Comparison of ENCODE assay signal across 8 mouse cellular contexts in genomic region chrX:119927081-119927571, GRCm38 (mm10). TPM values are rescaled to one million over a fixed set of nuclear protein-coding genes. Genes with fewer than 3 reads are reported as not detected.
A peak's percentile ranks its signal among the peaks of the same experiment; 100 is the strongest.
DNase-seq lines count a peak whose midpoint lies in the region; ATAC-seq and TF ChIP-seq lines count a peak whose summit lies in the region.

Gene Pabpc5 (plus strand): TSS chrX:119927196.

- no peaks in the 10 kb centered on the region for H3K9me3 ChIP-seq in embryonic facial prominence, embryonic 15.5 days (replicated peaks)
- H3K9me3 ChIP-seq in heart, embryonic 10.5 days, result no peaks in the 10 kb centered on the region
- no peaks in the 10 kb centered on the region for H3K9me3 ChIP-seq in kidney, embryonic 15.5 days (replicated peaks)
- no peaks in the 10 kb centered on the region for H3K9me3 ChIP-seq in limb, embryonic 12.5 days
- no peaks in the 10 kb centered on the region for H3K9me3 ChIP-seq in midbrain, embryonic 16.5 days (replicated peaks; ENCODE audit: control insufficient read depth, low read length, poor library complexity, severe bottlenecking)

- no peaks in the 10 kb centered on the region for H3K27me3 ChIP-seq in embryonic facial prominence, embryonic 15.5 days
- H3K27me3 ChIP-seq in heart, embryonic 10.5 days (ENCODE audit: insufficient read depth, poor library complexity, severe bottlenecking), result no peaks in the 10 kb centered on the region
- no peaks in the 10 kb centered on the region for H3K27me3 ChIP-seq in kidney, embryonic 15.5 days
- H3K27me3 ChIP-seq in limb, embryonic 12.5 days, result no peaks in the 10 kb centered on the region
- no peaks in the 10 kb centered on the region for H3K27me3 ChIP-seq in midbrain, embryonic 16.5 days (ENCODE audit: control insufficient read depth, insufficient read depth, low read depth, low read length)

- no peak for TF ChIP-seq CTCF in brain, embryonic 14.5 days (IDR thresholded peaks at IDR 0.05; ENCODE audit: borderline replicate concordance, extremely low read depth, insufficient read depth, insufficient read length)

- H3K4me2 ChIP-seq in embryonic facial prominence, embryonic 15.5 days (replicated peaks), result peak within 1 kb of the TSS; percentile 41
- H3K4me2 ChIP-seq in kidney, embryonic 15.5 days, result peak within 1 kb of the TSS; percentile 56
- H3K4me2 ChIP-seq in limb, embryonic 12.5 days, result peak within 1 kb of the TSS; percentile 51
- peak within 1 kb of the TSS; percentile 53 for H3K4me2 ChIP-seq in midbrain, embryonic 16.5 days (ENCODE audit: low read length)

- H3K4me3 ChIP-seq in embryonic facial prominence, embryonic 15.5 days (replicated peaks), result peak within 1 kb of the TSS; percentile 46
- peak within 1 kb of the TSS; percentile 55 for H3K4me3 ChIP-seq in heart, embryonic 10.5 days
- peak within 1 kb of the TSS; percentile 40 for H3K4me3 ChIP-seq in kidney, embryonic 15.5 days (replicated peaks)
- peak within 1 kb of the TSS; percentile 43 for H3K4me3 ChIP-seq in limb, embryonic 12.5 days (replicated peaks)
- peak within 1 kb of the TSS; percentile 45 for H3K4me3 ChIP-seq in midbrain, embryonic 16.5 days (ENCODE audit: low read depth, low read length)

- TF ChIP-seq POLR2A in brain, embryonic 14.5 days (IDR thresholded peaks at IDR 0.05; ENCODE audit: borderline replicate concordance, extremely low read depth, insufficient read depth, insufficient read length, poor library complexity, severe bottlenecking), result peak; percentile 17; the same call in 1 of the 2 replicates

- peak within 1 kb of the TSS; percentile 26; the same call in 1 of the 2 replicates for H3K9ac ChIP-seq in embryonic facial prominence, embryonic 15.5 days
- H3K9ac ChIP-seq in kidney, embryonic 15.5 days, result no peak within 1 kb of the TSS
- peak within 1 kb of the TSS; percentile 54; the same call in 1 of the 2 replicates for H3K9ac ChIP-seq in limb, embryonic 12.5 days (replicated peaks)
- peak within 1 kb of the TSS; percentile 68 for H3K9ac ChIP-seq in midbrain, embryonic 16.5 days (ENCODE audit: low read depth, low read length)

- ATAC-seq in embryonic facial prominence, embryonic 15.5 days (ENCODE audit: insufficient number of reproducible peaks, low FRiP score, low TSS enrichment, low read depth), result peak; percentile 91
- peak; percentile 98 for ATAC-seq in kidney, embryonic 15.5 days (replicated peaks; ENCODE audit: low FRiP score)
- peak; percentile 92 for ATAC-seq in limb, embryonic 12.5 days (ENCODE audit: insufficient number of reproducible peaks, insufficient read depth, low FRiP score, low TSS enrichment, low read depth)
- peak; percentile 98 for ATAC-seq in midbrain, embryonic 16.5 days
- ATAC-seq in granulocyte monocyte progenitor cell, adult 5-6 weeks (replicated peaks; ENCODE audit: poor library complexity, severe bottlenecking), result no peak

- H3K36me3 ChIP-seq in embryonic facial prominence, embryonic 15.5 days, result no peaks in the 10 kb centered on the region
- H3K36me3 ChIP-seq in heart, embryonic 10.5 days, result no peaks in the 10 kb centered on the region
- no peaks in the 10 kb centered on the region for H3K36me3 ChIP-seq in kidney, embryonic 15.5 days
- no peaks in the 10 kb centered on the region for H3K36me3 ChIP-seq in limb, embryonic 12.5 days
- no peaks in the 10 kb centered on the region for H3K36me3 ChIP-seq in midbrain, embryonic 16.5 days (ENCODE audit: control insufficient read depth, insufficient read depth, low read length)

- no peak within 1 kb of the TSS; the same call in 1 of the 2 replicates for H3K27ac ChIP-seq in embryonic facial prominence, embryonic 15.5 days (replicated peaks)
- peak within 1 kb of the TSS; percentile 75 for H3K27ac ChIP-seq in heart, embryonic 10.5 days
- peak within 1 kb of the TSS; percentile 22; the same call in 1 of the 2 replicates for H3K27ac ChIP-seq in kidney, embryonic 15.5 days
- H3K27ac ChIP-seq in limb, embryonic 12.5 days, result peak within 1 kb of the TSS; percentile 56
- H3K27ac ChIP-seq in midbrain, embryonic 16.5 days (ENCODE audit: low read length), result peak within 1 kb of the TSS; percentile 93

- 4% methylated on average over 21 of the region's 21 CpGs for WGBS in embryonic facial prominence, embryonic 15.5 days
- WGBS in heart, embryonic 10.5 days, result 9% methylated on average over 21 of the region's 21 CpGs
- WGBS in kidney, embryonic 15.5 days, result 11% methylated on average over 21 of the region's 21 CpGs
- WGBS in limb, embryonic 12.5 days, result 11% methylated on average over 21 of the region's 21 CpGs
- WGBS in midbrain, embryonic 16.5 days, result 8% methylated on average over 21 of the region's 21 CpGs

- DNase-seq in brain, embryonic 14.5 days (ENCODE audit: low read depth), result peak; percentile 92
- peak; percentile 79 for DNase-seq in heart, embryonic 10.5 days (ENCODE audit: low spot score)
- peak; percentile 55 for DNase-seq in telencephalon, adult 2 months (ENCODE audit: low read depth, low spot score)

- H3K4me1 ChIP-seq in embryonic facial prominence, embryonic 15.5 days, result no peaks in the 10 kb centered on the region
- no peaks in the 10 kb centered on the region for H3K4me1 ChIP-seq in heart, embryonic 10.5 days
- H3K4me1 ChIP-seq in kidney, embryonic 15.5 days, result no peaks in the 10 kb centered on the region
- H3K4me1 ChIP-seq in limb, embryonic 12.5 days (replicated peaks), result no peaks in the 10 kb centered on the region
- H3K4me1 ChIP-seq in midbrain, embryonic 16.5 days (ENCODE audit: control insufficient read depth, insufficient read depth, low read length), result no peaks in the 10 kb centered on the region

RNA-seq across cellular contexts. Expression of gene Pabpc5, which starts in this region (rescaled TPM):
- 0.61 and 0.97 TPM in 2 replicates for polyA plus RNA-seq in brain, embryonic 14.5 days (2012; rRNA removed)
- polyA plus RNA-seq in embryonic facial prominence, embryonic 15.5 days (2015; fragmentation: Nextera tagmentation; extraction: Ambion mirVana), result 0.36 and 0.50 TPM in 2 replicates
- polyA plus RNA-seq in heart, embryonic 10.5 days (2016; fragmentation: Nextera tagmentation; extraction: Ambion mirVana), result 0.16 and 0.30 TPM in 2 replicates
- polyA plus RNA-seq in kidney, embryonic 15.5 days (2015; fragmentation: Nextera tagmentation; extraction: Ambion mirVana), result 0.14 TPM in 1 of 2 replicates, not detected in the other
- polyA plus RNA-seq in limb, embryonic 12.5 days (2016; fragmentation: Nextera tagmentation; extraction: Ambion mirVana), result 0.31 and 0.54 TPM in 2 replicates
- polyA plus RNA-seq in midbrain, embryonic 16.5 days (2015; fragmentation: Nextera tagmentation; extraction: Ambion mirVana), result 1.9 TPM in 2 replicates
- total RNA-seq in granulocyte monocyte progenitor cell, adult 5-6 weeks (2014; fragmentation: Nextera tagmentation), result not detected in 2 replicates
- total RNA-seq in granulocyte monocyte progenitor cell, adult 5-6 weeks (2017), result not detected in 2 replicates

Comparison
In these comparisons a context has a peak if more than half of its experiments do, and no peak if none do; other contexts are left out.
1. Peak in DNase-seq in brain, embryonic 14.5 days; RNA of the gene not detected or under 1 TPM.
2. Peak in ATAC-seq, H3K4me3 ChIP-seq, H3K9ac ChIP-seq and H3K4me2 ChIP-seq in embryonic facial prominence, embryonic 15.5 days; RNA of the gene not detected or under 1 TPM.
3. Peak in DNase-seq, H3K4me3 ChIP-seq and H3K27ac ChIP-seq in heart, embryonic 10.5 days; RNA of the gene not detected or under 1 TPM.
4. Peak in ATAC-seq, H3K4me3 ChIP-seq, H3K27ac ChIP-seq and H3K4me2 ChIP-seq in kidney, embryonic 15.5 days; RNA of the gene not detected or under 1 TPM.
5. Peak in ATAC-seq, H3K4me3 ChIP-seq, H3K27ac ChIP-seq, H3K9ac ChIP-seq and H3K4me2 ChIP-seq in limb, embryonic 12.5 days; RNA of the gene not detected or under 1 TPM.